Mouse (Mus musculus) heart, adult 2 months (tissue): Measurements from ENCODE around the gene Cyb5r2. TPM values are rescaled to one million over a fixed set of nuclear protein-coding genes. Genes with fewer than 3 reads are reported as not detected.

Experiments used
- DNase-seq, 2 experiments: peaks; one replicate each; pipeline ENCODE4 v3.0.0; 2021
- H3K27ac ChIP-seq: fragments of 200-600 bp; 2 replicates; pipeline ENCODE4 v1.8.1; 2022
- H3K27me3 ChIP-seq: fragments of 200-500 bp; 2 replicates; pipeline ENCODE4 v1.6.1; 2012; ENCODE audit warnings: mild to moderate bottlenecking, low read length, inconsistent platforms, mixed read lengths; ENCODE audit not compliant: control insufficient read depth, insufficient read depth
- H3K36me3 ChIP-seq: fragments of 200-500 bp; 2 replicates; pipeline ENCODE4 v1.6.1; 2012; ENCODE audit warnings: low read length, inconsistent platforms; ENCODE audit not compliant: control insufficient read depth, insufficient read depth
- H3K4me1 ChIP-seq: fragments of 200-500 bp; 2 replicates; pipeline ENCODE4 v1.6.1; 2011; ENCODE audit warnings: low read length; ENCODE audit not compliant: control insufficient read depth, insufficient read depth
- H3K4me3 ChIP-seq: fragments of 200-600 bp; 2 replicates; pipeline ENCODE4 v1.8.1; 2022
- H3K79me2 ChIP-seq: fragments of 200-500 bp; replicated peaks from 2 replicates; pipeline ENCODE4 v1.6.1; 2012; ENCODE audit warnings: mild to moderate bottlenecking, inconsistent platforms, low read length, moderate library complexity, mixed read lengths; ENCODE audit not compliant: control insufficient read depth, insufficient read depth
- H3K9ac ChIP-seq: fragments of 200-500 bp; 2 replicates; pipeline ENCODE4 v1.6.1; 2012; ENCODE audit warnings: low read depth, mild to moderate bottlenecking, control low read depth, inconsistent platforms, low read length, mixed read lengths
- CTCF ChIP-seq: fragments of 200-600 bp; IDR thresholded peaks from 2 replicates; pipeline ENCODE4 v1.8.1; 2022; ENCODE audit warnings: antibody characterized with exemption, mild to moderate bottlenecking, moderate library complexity
- EP300 ChIP-seq: fragments of 200-500 bp; IDR thresholded peaks from 2 replicates; pipeline ENCODE4 v1.6.1; 2011; ENCODE audit warnings: low read depth, low read length, control low read depth; ENCODE audit not compliant: insufficient read depth
- POLR2A ChIP-seq: fragments of 200-500 bp; IDR thresholded peaks from 2 replicates; pipeline ENCODE4 v1.6.1; 2011; ENCODE audit warnings: mild to moderate bottlenecking, low read depth, low read length, control low read depth; ENCODE audit not compliant: insufficient read depth
- WGBS: fragments of 180-500 bp; shearing (Covaris S2); methylation state at CpG from one replicate; pipeline ENCODE4 v1.1.7; 2018; 5-methylcytosine and 5-hydroxymethylcytosine counted together
- intact Hi-C: fragments of 180-260 bp; cut with DNase I; formaldehyde crosslinking; loops from one replicate; pipeline ENCODE4 v1.15.1; 2025
- polyA plus RNA-seq: library from polyadenylated mRNA; depleted of rRNA; stranded (reverse); fragments of >200 nt; gene quantifications from 2 replicates; pipeline ENCODE4 v1.2.3, GENCODE M21; 2012
- total RNA-seq, 2 experiments: library from RNA; stranded (reverse); gene quantifications; 2 replicates each; pipeline ENCODE4 v1.2.3; 2021

Gene Cyb5r2
- total and polyA plus RNA-seq, 3 experiments: 0.08 TPM; not detected in 2

DNA sequence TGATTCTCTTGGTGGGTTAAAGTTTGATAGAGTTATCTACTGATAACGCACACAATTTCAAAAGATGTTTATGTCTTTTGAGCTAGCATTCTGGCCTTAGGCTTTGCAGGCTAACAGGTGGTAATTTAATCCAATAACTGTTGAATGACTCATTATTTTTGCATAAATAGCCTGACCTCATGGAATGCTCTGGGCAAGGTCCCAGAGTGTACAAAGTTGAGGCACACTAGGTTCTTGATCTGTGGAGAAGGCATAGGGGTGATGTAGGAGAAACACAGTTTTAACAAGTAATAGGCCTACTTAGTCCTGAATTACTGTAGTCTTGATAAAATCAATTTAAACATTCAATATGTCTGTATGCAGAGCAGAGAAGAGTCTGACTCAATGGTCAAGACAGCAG, 20.4 kb upstream of the Cyb5r2 start:
- Histone ChIP-seq H3K4me1 (no peaks in the 10 kb centered on the region), H3K9ac (no peak overlapping the region), H3K79me2 (no peaks in the 10 kb centered on the region), H3K27ac (no peak overlapping the region), H3K27me3 (no peaks in the 10 kb centered on the region), H3K36me3 (no peaks in the 10 kb centered on the region), H3K4me3 (no peak overlapping the region)
- intact Hi-C loops: loop anchor here (2.0 kb wide), 1 partner anchor 29 kb away; no protein-coding TSS in a partner anchor
- 40% methylated on average over 1 of the region's 1 CpGs for WGBS
- TF ChIP-seq CTCF (no peak), POLR2A (no peak), EP300 (no peak)
- no peak for DNase-seq

DNA sequence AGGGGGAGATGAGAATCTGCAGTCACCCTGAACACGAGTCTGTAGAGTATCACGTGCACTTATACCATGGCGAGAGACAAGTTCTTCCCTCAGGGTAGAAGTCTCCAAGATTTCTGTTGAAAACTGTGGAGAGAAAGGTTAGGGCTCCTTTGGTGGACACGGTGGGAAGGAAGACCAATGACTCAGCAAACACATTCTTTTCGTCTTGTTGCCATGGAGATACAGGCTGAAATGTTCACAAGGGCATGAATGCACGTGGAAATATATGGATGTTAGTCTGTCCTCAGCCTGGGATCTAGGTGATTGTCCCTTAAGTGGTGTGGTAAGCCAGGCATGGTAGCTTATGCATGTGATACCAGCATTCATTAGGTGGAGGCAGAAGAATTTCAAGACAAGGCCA, 13.0 kb upstream of the Cyb5r2 start:
- H3K9ac ChIP-seq: no peak overlapping the region
- H3K79me2 ChIP-seq: no peaks in the 10 kb centered on the region
- H3K27me3 ChIP-seq: no peaks in the 10 kb centered on the region
- DNase-seq: no peak
- no peaks in the 10 kb centered on the region for H3K36me3 ChIP-seq
- H3K27ac ChIP-seq: no peak overlapping the region
- H3K4me1 ChIP-seq: no peaks in the 10 kb centered on the region
- TF ChIP-seq EP300: no peak
- no peak for TF ChIP-seq CTCF
- TF ChIP-seq POLR2A: no peak
- intact Hi-C loops: no loop called here
- 54% methylated on average over 6 of the region's 6 CpGs for WGBS
- H3K4me3 ChIP-seq: no peak overlapping the region

DNA sequence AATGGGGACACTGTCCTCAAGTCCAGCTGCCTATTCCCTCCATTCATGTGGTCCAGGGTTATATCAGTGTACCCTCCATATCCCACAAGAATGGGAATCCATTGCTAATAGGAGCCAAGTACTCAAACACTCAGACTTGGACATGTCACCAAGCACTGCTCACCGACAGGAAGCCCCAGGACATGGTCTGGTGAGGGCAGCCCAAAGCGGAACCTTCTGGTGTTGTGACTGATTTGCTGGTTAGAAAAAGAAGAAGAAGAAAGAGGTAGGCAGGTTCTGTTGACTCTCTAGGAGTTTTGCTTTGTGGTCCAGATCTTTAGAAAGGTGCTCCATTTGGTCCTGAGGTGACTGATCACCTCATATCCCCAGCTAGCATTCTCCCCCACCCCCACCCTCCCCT, 1.1 kb downstream of the Cyb5r2 start:
- H3K9ac ChIP-seq: no peak overlapping the region
- TF ChIP-seq EP300: no peak
- no peak for TF ChIP-seq POLR2A
- TF ChIP-seq CTCF: no peak
- no peaks in the 10 kb centered on the region for H3K79me2 ChIP-seq
- intact Hi-C loops: no loop called here
- DNase-seq: no peak
- 78% methylated on average over 2 of the region's 2 CpGs for WGBS
- no peak overlapping the region for H3K4me3 ChIP-seq
- no peaks in the 10 kb centered on the region for H3K36me3 ChIP-seq
- no peaks in the 10 kb centered on the region for H3K27me3 ChIP-seq
- H3K27ac ChIP-seq: no peak overlapping the region
- H3K4me1 ChIP-seq: no peaks in the 10 kb centered on the region

DNA sequence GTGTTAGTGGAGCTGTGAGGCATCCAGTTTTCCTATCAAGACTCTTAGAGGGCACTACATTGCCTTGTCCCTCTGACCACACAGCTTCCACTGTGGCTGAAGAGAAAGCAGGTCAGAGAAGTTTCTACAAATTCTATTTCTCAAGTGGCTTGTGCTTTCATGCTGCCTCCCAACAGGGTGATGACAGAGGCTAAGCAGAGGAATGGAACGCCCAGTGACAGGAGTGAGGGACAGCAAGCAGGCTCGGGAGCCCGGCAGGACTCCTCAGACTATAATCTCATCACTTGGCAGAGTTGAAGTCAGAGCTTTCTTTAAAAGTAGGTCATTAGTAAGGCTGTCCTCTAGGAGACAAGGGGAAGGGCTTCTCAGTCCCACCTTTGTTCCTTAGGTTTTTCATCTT, 1.9 kb downstream of the Cyb5r2 start:
- DNase-seq: no peak
- H3K9ac ChIP-seq: no peak overlapping the region
- no peaks in the 10 kb centered on the region for H3K79me2 ChIP-seq
- TF ChIP-seq CTCF: no peak
- TF ChIP-seq EP300: no peak
- TF ChIP-seq POLR2A: no peak
- no peaks in the 10 kb centered on the region for H3K36me3 ChIP-seq
- no peaks in the 10 kb centered on the region for H3K27me3 ChIP-seq
- no peak overlapping the region for H3K4me3 ChIP-seq
- H3K4me1 ChIP-seq: no peaks in the 10 kb centered on the region
- WGBS: 11% methylated on average over 3 of the region's 3 CpGs
- intact Hi-C loops: no loop called here
- H3K27ac ChIP-seq: no peak overlapping the region

DNA sequence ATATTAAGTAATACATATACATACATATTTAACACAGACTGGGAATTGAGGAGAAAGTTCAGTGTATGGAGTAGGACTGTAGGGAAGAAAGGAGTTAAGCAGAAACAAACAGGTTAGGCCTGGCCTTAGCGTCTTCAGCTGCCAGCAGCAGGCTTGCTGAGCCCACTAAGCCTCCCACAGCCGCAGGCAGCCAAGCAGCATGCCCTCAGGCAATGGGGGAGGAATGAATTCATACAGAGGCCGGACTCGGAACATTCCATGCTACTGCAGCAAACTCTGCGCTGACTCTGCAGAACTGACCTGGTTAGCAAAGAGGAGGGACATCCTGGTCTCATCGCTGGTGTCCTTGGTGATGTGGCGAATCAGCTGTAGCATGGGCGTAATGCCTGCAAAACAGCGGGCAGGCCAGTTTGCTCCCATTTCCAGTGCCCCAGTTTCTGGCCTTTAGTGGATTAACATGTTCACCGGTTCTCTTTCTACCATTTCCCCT, 5.8 kb downstream of the Cyb5r2 start:
- H3K27ac ChIP-seq: no peak overlapping the region
- no peaks in the 10 kb centered on the region for H3K36me3 ChIP-seq
- intact Hi-C loops: no loop called here
- H3K9ac ChIP-seq: no peak overlapping the region
- H3K79me2 ChIP-seq: no peaks in the 10 kb centered on the region
- 76% methylated on average over 10 of the region's 10 CpGs for WGBS
- TF ChIP-seq CTCF (no peak), EP300 (no peak), POLR2A (no peak)
- no peaks in the 10 kb centered on the region for H3K4me1 ChIP-seq
- no peaks in the 10 kb centered on the region for H3K27me3 ChIP-seq
- H3K4me3 ChIP-seq: no peak overlapping the region
- no peak for DNase-seq

DNA sequence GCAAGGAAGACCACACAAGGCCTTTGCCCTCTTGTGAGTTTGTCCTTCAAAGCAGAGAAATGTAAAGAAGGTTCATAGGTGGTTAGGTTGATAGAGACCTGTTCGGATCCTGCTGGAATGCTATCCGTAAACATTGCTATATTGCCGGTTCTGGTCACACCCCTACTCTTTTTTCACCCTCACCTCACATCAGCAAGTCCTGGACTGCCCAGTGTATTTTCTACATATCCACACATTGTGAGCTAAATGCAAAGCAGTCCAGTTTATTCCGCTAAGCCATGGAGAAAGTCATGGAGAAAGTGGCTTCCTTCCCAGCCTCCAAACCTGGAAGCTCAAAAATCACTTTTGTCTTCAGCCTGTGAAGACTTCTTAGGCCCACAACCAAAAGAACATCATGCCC, 8.1 kb downstream of the Cyb5r2 start:
- H3K4me3 ChIP-seq: no peak overlapping the region
- WGBS: 89% methylated on average over 4 of the region's 4 CpGs
- no peak for DNase-seq
- no peak for TF ChIP-seq POLR2A
- TF ChIP-seq EP300: no peak
- TF ChIP-seq CTCF: no peak
- H3K27ac ChIP-seq: no peak overlapping the region
- no peaks in the 10 kb centered on the region for H3K4me1 ChIP-seq
- no peaks in the 10 kb centered on the region for H3K79me2 ChIP-seq
- H3K9ac ChIP-seq: no peak overlapping the region
- intact Hi-C loops: loop anchor here (2.0 to 10.0 kb wide), 2 partner anchors 29 to 155 kb away; partner anchors contain the start of gene Ppfibp2
- H3K27me3 ChIP-seq: no peaks in the 10 kb centered on the region
- no peaks in the 10 kb centered on the region for H3K36me3 ChIP-seq
